Mouse (Mus musculus): ENCODE data around the gene Men1. TPM values are rescaled to one million over a fixed set of nuclear protein-coding genes. Genes with fewer than 3 reads are reported as not detected.

Gene Men1
- polyA plus RNA-seq, 1 experiment from 2014 or later, result 103 TPM

- 76% methylated on average over 5 of the region's 5 CpGs for WGBS
Observed at GRCm38 (mm10) chr19:6385419-6385818, 50.6 kb downstream of the Men1 start.

GRCm38 (mm10) chr19:6385821-6386220, 51.0 kb downstream of the Men1 start:
- Histone ChIP-seq H3K9me3 (no peaks in the 10 kb centered on the region), H3K36me3 (no peaks in the 10 kb centered on the region), H3K4me3 (replicated peaks) (no peak overlapping the region), H3K9ac (replicated peaks) (no peak overlapping the region; the same call in 1 of the 2 replicates), H3K4me2 (no peak overlapping the region), H3K4me1 (replicated peaks) (peaks cover 27% of the 10 kb centered on the region), H3K27me3 (peaks cover 24% of the 10 kb centered on the region; the same call in 1 of the 2 replicates), H3K27ac (no peak overlapping the region)
- WGBS, result 86% methylated on average over 7 of the region's 7 CpGs
- no peak for ATAC-seq (ENCODE audit: insufficient number of reproducible peaks, insufficient read depth, low FRiP score, low TSS enrichment, low read depth)

More at GRCm38 (mm10) chr19:6385419-6385818, 50.6 kb downstream of the Men1 start:
- Histone ChIP-seq H3K27me3 (peaks cover 24% of the 10 kb centered on the region; the same call in 1 of the 2 replicates), H3K4me2 (no peak overlapping the region), H3K9me3 (no peaks in the 10 kb centered on the region), H3K4me1 (replicated peaks) (peaks cover 27% of the 10 kb centered on the region), H3K4me3 (replicated peaks) (no peak overlapping the region), H3K9ac (replicated peaks) (no peak overlapping the region; the same call in 1 of the 2 replicates), H3K36me3 (no peaks in the 10 kb centered on the region), H3K27ac (no peak overlapping the region)
- no peak for ATAC-seq (ENCODE audit: insufficient number of reproducible peaks, insufficient read depth, low FRiP score, low TSS enrichment, low read depth)

- Histone ChIP-seq H3K4me3 (replicated peaks) (no peak overlapping the region), H3K27ac (no peak overlapping the region), H3K36me3 (no peaks in the 10 kb centered on the region), H3K4me1 (replicated peaks) (peaks cover 27% of the 10 kb centered on the region), H3K9me3 (no peaks in the 10 kb centered on the region), H3K4me2 (no peak overlapping the region), H3K9ac (replicated peaks) (no peak overlapping the region), H3K27me3 (peaks cover 24% of the 10 kb centered on the region; the same call in 1 of the 2 replicates)
- ATAC-seq (ENCODE audit: insufficient number of reproducible peaks, insufficient read depth, low FRiP score, low TSS enrichment, low read depth), result no peak
- WGBS, result 61% methylated on average over 9 of the region's 9 CpGs
Observed at GRCm38 (mm10) chr19:6386234-6386633, 51.5 kb downstream of the Men1 start.

GRCm38 (mm10) chr19:6388006-6388405, 53.2 kb downstream of the Men1 start:
- WGBS, result 80% methylated on average over 13 of the region's 13 CpGs
- no peak overlapping the region for H3K9ac ChIP-seq (replicated peaks)
- no peak for ATAC-seq (ENCODE audit: insufficient number of reproducible peaks, insufficient read depth, low FRiP score, low TSS enrichment, low read depth)
- no peaks in the 10 kb centered on the region for H3K9me3 ChIP-seq
- peaks cover 26% of the 10 kb centered on the region for H3K4me1 ChIP-seq (replicated peaks)
- no peak overlapping the region for H3K4me2 ChIP-seq
- H3K36me3 ChIP-seq, result no peaks in the 10 kb centered on the region
- H3K4me3 ChIP-seq (replicated peaks), result no peak overlapping the region
- no peak overlapping the region for H3K27ac ChIP-seq
- H3K27me3 ChIP-seq, result peaks cover 24% of the 10 kb centered on the region; the same call in 1 of the 2 replicates

GRCm38 (mm10) chr19:6389803-6390202, 55.0 kb downstream of the Men1 start:
- Histone ChIP-seq H3K27ac (no peak overlapping the region), H3K36me3 (no peaks in the 10 kb centered on the region)
- peak; percentile 24; the same call in 1 of the 2 replicates for ATAC-seq (ENCODE audit: insufficient number of reproducible peaks, insufficient read depth, low FRiP score, low TSS enrichment, low read depth)

GRCm38 (mm10) chr19:6390251-6390650, 55.5 kb downstream of the Men1 start:
- Histone ChIP-seq H3K4me2 (peak overlapping the region; percentile 70), H3K9me3 (no peaks in the 10 kb centered on the region), H3K9ac (replicated peaks) (no peak overlapping the region), H3K36me3 (no peaks in the 10 kb centered on the region), H3K27me3 (peaks cover 24% of the 10 kb centered on the region; the same call in 1 of the 2 replicates), H3K4me3 (replicated peaks) (no peak overlapping the region), H3K4me1 (replicated peaks) (peaks cover 10% of the 10 kb centered on the region), H3K27ac (no peak overlapping the region)
- WGBS, result 53% methylated on average over 6 of the region's 6 CpGs
- no peak for ATAC-seq (ENCODE audit: insufficient number of reproducible peaks, insufficient read depth, low FRiP score, low TSS enrichment, low read depth)

More at GRCm38 (mm10) chr19:6389803-6390202, 55.0 kb downstream of the Men1 start:
- Histone ChIP-seq H3K4me3 (replicated peaks) (peak overlapping the region; percentile 38), H3K4me1 (replicated peaks) (peaks cover 10% of the 10 kb centered on the region), H3K9me3 (no peaks in the 10 kb centered on the region), H3K9ac (replicated peaks) (no peak overlapping the region; the same call in 1 of the 2 replicates), H3K27me3 (peaks cover 24% of the 10 kb centered on the region; the same call in 1 of the 2 replicates), H3K4me2 (peak overlapping the region; percentile 70)
- WGBS, result 5% methylated on average over 16 of the region's 16 CpGs

Small RNA genes lying within 50 kb of the gene (microRNA-seq; reads per million reads assigned to microRNA genes)
- 0.70 reads per million for gene Mir6989

Other genes starting within 250 kb of the Men1 start
- 45.1 and 49.7 TPM in 2 replicates for gene Cdca5, start 250.0 kb upstream of the Men1 start, polyA plus RNA-seq (2016; fragmentation: Nextera tagmentation; extraction: Ambion mirVana)
- gene AC131692.1, start 240.6 kb upstream of the Men1 start, polyA plus RNA-seq (2016; fragmentation: Nextera tagmentation; extraction: Ambion mirVana), result 0.56 and 0.82 TPM in 2 replicates
- 0.54 and 0.71 TPM in 2 replicates for gene Naaladl1, start 229.2 kb upstream of the Men1 start, polyA plus RNA-seq (2016; fragmentation: Nextera tagmentation; extraction: Ambion mirVana)
- gene Sac3d1, start 216.3 kb upstream of the Men1 start, polyA plus RNA-seq (2016; fragmentation: Nextera tagmentation; extraction: Ambion mirVana), result 55.0 and 58.8 TPM in 2 replicates
- 33.1 and 33.2 TPM in 2 replicates for gene Snx15, start 206.7 kb upstream of the Men1 start, polyA plus RNA-seq (2016; fragmentation: Nextera tagmentation; extraction: Ambion mirVana)
- not detected in 2 replicates for gene Batf2, start 194.0 kb upstream of the Men1 start, polyA plus RNA-seq (2016; fragmentation: Nextera tagmentation; extraction: Ambion mirVana)
- 78.2 and 83.4 TPM in 2 replicates for gene Arl2, start 193.4 kb upstream of the Men1 start, polyA plus RNA-seq (2016; fragmentation: Nextera tagmentation; extraction: Ambion mirVana)
- gene Majin, start 150.6 kb upstream of the Men1 start, polyA plus RNA-seq (2016; fragmentation: Nextera tagmentation; extraction: Ambion mirVana), result not detected in 2 replicates
- gene Gpha2, start 108.6 kb upstream of the Men1 start, polyA plus RNA-seq (2016; fragmentation: Nextera tagmentation; extraction: Ambion mirVana), result 2.0 and 2.4 TPM in 2 replicates
- 22.7 and 23.7 TPM in 2 replicates for gene Ppp2r5b, start 99.1 kb upstream of the Men1 start, polyA plus RNA-seq (2016; fragmentation: Nextera tagmentation; extraction: Ambion mirVana)
- gene Atg2a, start 93.3 kb upstream of the Men1 start, polyA plus RNA-seq (2016; fragmentation: Nextera tagmentation; extraction: Ambion mirVana), result 11.1 and 11.2 TPM in 2 replicates
- gene Ehd1, start 58.3 kb upstream of the Men1 start, polyA plus RNA-seq (2016; fragmentation: Nextera tagmentation; extraction: Ambion mirVana), result 71.5 and 71.6 TPM in 2 replicates
- 0.69 and 0.96 TPM in 2 replicates for gene Cdc42bpg, start 28.5 kb upstream of the Men1 start, polyA plus RNA-seq (2016; fragmentation: Nextera tagmentation; extraction: Ambion mirVana)
- gene Map4k2, start 6.2 kb downstream of the Men1 start, polyA plus RNA-seq (2016; fragmentation: Nextera tagmentation; extraction: Ambion mirVana), result 13.5 and 13.6 TPM in 2 replicates
- gene Sf1, start 28.7 kb downstream of the Men1 start, polyA plus RNA-seq (2016; fragmentation: Nextera tagmentation; extraction: Ambion mirVana), result 164 and 171 TPM in 2 replicates
- gene Pygm, start 49.4 kb downstream of the Men1 start, polyA plus RNA-seq (2016; fragmentation: Nextera tagmentation; extraction: Ambion mirVana), result 6.3 and 6.5 TPM in 2 replicates
- gene Rasgrp2, start 64.4 kb downstream of the Men1 start, polyA plus RNA-seq (2016; fragmentation: Nextera tagmentation; extraction: Ambion mirVana), result 16.3 and 16.8 TPM in 2 replicates
- gene Nrxn2, start 83.8 kb downstream of the Men1 start, polyA plus RNA-seq (2016; fragmentation: Nextera tagmentation; extraction: Ambion mirVana), result 1.8 and 2.4 TPM in 2 replicates
- gene Slc22a12, start 208.1 kb downstream of the Men1 start, polyA plus RNA-seq (2016; fragmentation: Nextera tagmentation; extraction: Ambion mirVana), result not detected in 2 replicates